Mouse (Mus musculus): ENCODE measurements around the gene Gm20388. TPM values are rescaled to one million over a fixed set of nuclear protein-coding genes. Genes with fewer than 3 reads are reported as not detected.
A peak's percentile ranks its signal among the peaks of the same experiment; 100 is the strongest.

Gm20388 gene
- polyA plus RNA-seq, 1 experiment from 2014 or later: 7.4 TPM

DNA sequence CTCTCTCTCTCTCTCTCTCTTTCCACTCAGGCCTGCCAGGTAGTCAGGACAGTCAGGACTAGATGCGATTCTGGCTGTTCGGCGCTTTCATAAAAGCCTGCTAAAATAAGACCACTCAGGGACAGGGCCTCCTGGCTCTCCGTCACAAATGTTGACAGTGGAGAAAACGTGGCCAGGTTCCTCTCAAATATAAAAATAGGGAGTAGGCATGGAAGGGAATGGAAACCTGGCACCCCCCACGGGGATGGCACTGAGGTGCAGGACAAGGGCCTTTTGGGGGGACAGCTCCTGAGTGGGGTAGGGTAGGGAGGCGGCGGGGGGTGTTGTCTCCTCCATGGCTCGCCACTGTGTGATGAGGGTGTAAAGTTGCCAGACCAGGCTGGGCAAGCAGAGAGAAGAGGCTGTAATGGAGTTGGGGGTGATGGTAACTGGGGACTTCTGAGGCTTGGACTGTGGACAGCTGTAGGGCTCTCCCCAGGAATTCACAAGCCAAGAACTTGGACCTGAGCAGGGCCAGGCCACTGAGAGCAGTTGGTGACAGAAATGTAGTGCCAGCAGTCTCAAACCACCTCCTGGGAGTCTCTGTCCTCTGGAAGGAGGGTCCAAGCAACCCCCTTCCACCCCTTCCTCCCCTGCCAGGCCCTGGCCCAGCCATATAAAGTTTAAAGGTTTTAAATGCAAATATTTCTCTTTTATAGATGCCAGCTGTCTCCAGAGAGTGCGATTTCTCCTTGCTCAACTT lies 621.3 kb downstream of the Gm20388 start:
- H3K4me2 ChIP-seq: peak overlapping the region; percentile 44
- H3K4me3 ChIP-seq (replicated peaks): no peak overlapping the region
- H3K27me3 ChIP-seq: peaks cover 13% of the 10 kb centered on the region; the same call in 1 of the 2 replicates
- H3K36me3 ChIP-seq: no peaks in the 10 kb centered on the region
- WGBS: 49% methylated on average over 10 of the region's 10 CpGs
- peak overlapping the region; percentile 61 for H3K27ac ChIP-seq
- H3K4me1 ChIP-seq: peaks cover 85% of the 10 kb centered on the region
- no peaks in the 10 kb centered on the region for H3K9me3 ChIP-seq (replicated peaks)
- no peak for ATAC-seq (replicated peaks; ENCODE audit: low FRiP score)
- no peak overlapping the region for H3K9ac ChIP-seq

DNA sequence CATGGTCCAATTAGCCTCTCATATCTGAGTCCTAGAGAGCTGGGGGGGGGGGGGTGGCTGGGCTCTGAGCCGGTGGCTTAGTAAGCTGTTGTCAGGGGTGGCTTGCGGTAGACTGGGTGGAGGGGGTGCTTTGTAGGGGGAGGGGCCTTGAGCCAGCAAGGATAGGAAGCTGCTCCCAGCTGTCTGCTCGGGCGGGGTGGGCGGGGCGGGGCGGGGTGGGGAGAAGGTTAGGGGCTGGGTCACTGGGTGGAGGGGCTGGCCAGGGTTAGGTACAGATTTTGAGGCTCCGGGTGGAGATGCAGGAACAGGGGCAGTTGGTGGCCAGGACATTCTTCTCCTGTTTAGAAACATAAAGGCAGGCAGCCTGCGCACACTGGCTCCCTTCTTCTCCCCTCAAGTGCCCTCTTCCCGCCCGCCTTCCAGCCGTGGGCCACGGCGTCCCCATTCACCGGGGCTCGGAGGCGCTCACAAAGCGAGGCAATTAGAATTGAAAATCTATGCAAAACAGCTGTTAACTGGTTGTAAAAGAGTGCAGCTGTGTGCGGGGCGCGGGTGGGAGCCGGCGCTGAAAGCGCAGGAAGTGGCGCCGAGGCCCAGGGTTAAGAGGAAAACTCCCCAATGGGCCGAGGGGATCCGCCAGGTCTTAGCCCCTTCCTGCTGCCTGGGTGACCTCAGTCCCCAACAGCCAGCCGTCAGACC lies 622.0 kb downstream of the Gm20388 start:
- peak overlapping the region; percentile 74 for H3K27ac ChIP-seq
- peaks cover 85% of the 10 kb centered on the region for H3K4me1 ChIP-seq
- no peak overlapping the region; the same call in 1 of the 2 replicates for H3K4me3 ChIP-seq (replicated peaks)
- no peaks in the 10 kb centered on the region for H3K36me3 ChIP-seq
- no peaks in the 10 kb centered on the region for H3K9me3 ChIP-seq (replicated peaks)
- peak overlapping the region; percentile 44 for H3K4me2 ChIP-seq
- no peak overlapping the region; the same call in 1 of the 2 replicates for H3K9ac ChIP-seq
- peaks cover 13% of the 10 kb centered on the region; the same call in 1 of the 2 replicates for H3K27me3 ChIP-seq
- no peak for ATAC-seq (replicated peaks; ENCODE audit: low FRiP score)
- WGBS: 5% methylated on average over 29 of the region's 29 CpGs

- H3K9me3 ChIP-seq (replicated peaks): no peaks in the 10 kb centered on the region
- H3K27ac ChIP-seq: peak overlapping the region; percentile 74
- no peaks in the 10 kb centered on the region for H3K36me3 ChIP-seq
- 47% methylated on average over 3 of the region's 3 CpGs for WGBS
- H3K27me3 ChIP-seq: peaks cover 13% of the 10 kb centered on the region; the same call in 1 of the 2 replicates
- no peak for ATAC-seq (replicated peaks; ENCODE audit: low FRiP score)
- peaks cover 85% of the 10 kb centered on the region for H3K4me1 ChIP-seq
- H3K4me2 ChIP-seq: peak overlapping the region; percentile 44; the same call in 1 of the 2 replicates
- no peak overlapping the region; the same call in 1 of the 2 replicates for H3K9ac ChIP-seq
- H3K4me3 ChIP-seq (replicated peaks): no peak overlapping the region; the same call in 1 of the 2 replicates
Observed at GRCm38 (mm10) chr8:120533380-120533779, 622.7 kb downstream of the Gm20388 start.

- WGBS: 41% methylated on average over 8 of the region's 8 CpGs
- no peak overlapping the region for H3K4me2 ChIP-seq
- no peak overlapping the region for H3K27ac ChIP-seq
Observed at GRCm38 (mm10) chr8:120534080-120534479, 623.4 kb downstream of the Gm20388 start.

DNA sequence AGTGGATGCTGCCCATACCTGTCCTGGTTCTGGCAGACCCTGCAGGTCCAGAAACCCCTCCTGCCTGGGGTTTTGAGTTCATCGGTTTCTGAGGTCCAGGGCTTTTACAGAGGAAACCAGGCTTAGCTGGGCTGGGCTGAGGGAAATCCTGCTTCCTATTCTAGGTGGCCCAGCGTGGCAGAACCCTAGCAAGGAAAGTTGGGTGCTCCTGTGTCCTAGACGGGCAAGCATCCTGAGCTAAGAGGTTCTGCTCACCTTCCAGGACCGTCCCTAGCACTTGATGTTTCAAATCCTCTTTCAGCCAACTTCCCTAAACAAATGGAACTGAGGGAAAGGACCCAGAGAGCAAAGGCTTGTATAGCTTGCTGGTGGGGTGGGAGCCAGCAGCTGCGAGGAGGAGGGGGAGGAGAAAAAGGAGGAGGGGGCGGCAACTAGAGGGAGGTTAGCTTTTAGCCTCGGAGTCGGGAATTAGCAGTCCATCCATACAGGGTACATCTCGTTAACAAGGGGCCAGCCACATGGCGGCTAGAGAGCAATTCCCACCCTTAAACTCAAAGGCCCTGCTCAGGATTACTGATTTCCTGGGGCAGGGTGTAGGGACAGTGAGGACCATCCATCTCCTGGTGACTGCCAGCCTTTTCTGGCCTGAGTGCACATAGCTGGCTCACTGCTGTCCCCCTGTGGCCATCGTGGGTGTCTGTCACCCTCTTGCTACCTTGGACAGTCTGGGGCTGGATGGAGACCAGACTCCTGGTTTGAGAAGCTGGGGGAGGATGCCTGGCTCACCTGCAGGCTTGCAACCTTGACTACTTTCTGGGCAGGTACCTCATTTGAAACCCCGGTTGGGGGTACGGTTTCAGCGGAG lies 624.1 kb downstream of the Gm20388 start:
- 12% methylated on average over 14 of the region's 14 CpGs for WGBS
- H3K4me2 ChIP-seq: peak overlapping the region; percentile 99
- no peak overlapping the region; the same call in 1 of the 2 replicates for H3K27ac ChIP-seq
- no peaks in the 10 kb centered on the region for H3K9me3 ChIP-seq (replicated peaks)
- peaks cover 88% of the 10 kb centered on the region for H3K4me1 ChIP-seq
- H3K9ac ChIP-seq: no peak overlapping the region
- H3K36me3 ChIP-seq: no peaks in the 10 kb centered on the region
- peak; percentile 52 for ATAC-seq (replicated peaks; ENCODE audit: low FRiP score)
- peaks cover 13% of the 10 kb centered on the region; the same call in 1 of the 2 replicates for H3K27me3 ChIP-seq
- no peak overlapping the region for H3K4me3 ChIP-seq (replicated peaks)

More at GRCm38 (mm10) chr8:120534080-120534479, 623.4 kb downstream of the Gm20388 start:
- Histone ChIP-seq H3K4me1 (peaks cover 85% of the 10 kb centered on the region), H3K9ac (no peak overlapping the region), H3K4me3 (replicated peaks) (no peak overlapping the region), H3K36me3 (no peaks in the 10 kb centered on the region), H3K27me3 (peaks cover 13% of the 10 kb centered on the region; the same call in 1 of the 2 replicates), H3K9me3 (replicated peaks) (no peaks in the 10 kb centered on the region)
- ATAC-seq (replicated peaks; ENCODE audit: low FRiP score): no peak

GRCm38 (mm10) chr8:120535452-120536305 lies 625.0 kb downstream of the Gm20388 start:
- Histone ChIP-seq H3K27ac (peak overlapping the region; percentile 95), H3K4me3 (replicated peaks) (peak overlapping the region; percentile 66), H3K9me3 (replicated peaks) (no peaks in the 10 kb centered on the region), H3K36me3 (no peaks in the 10 kb centered on the region), H3K27me3 (peaks cover 13% of the 10 kb centered on the region; the same call in 1 of the 2 replicates), H3K4me1 (peaks cover 97% of the 10 kb centered on the region), H3K9ac (peak overlapping the region; percentile 62), H3K4me2 (peak overlapping the region; percentile 99)
- WGBS: under 1% methylated on average over 77 of the region's 79 CpGs
- ATAC-seq (replicated peaks; ENCODE audit: low FRiP score): no peak

- H3K27me3 ChIP-seq: peaks cover 13% of the 10 kb centered on the region; the same call in 1 of the 2 replicates
- H3K4me2 ChIP-seq: peak overlapping the region; percentile 99
- H3K4me3 ChIP-seq (replicated peaks): peak overlapping the region; percentile 66
- H3K9me3 ChIP-seq (replicated peaks): no peaks in the 10 kb centered on the region
- H3K27ac ChIP-seq: peak overlapping the region; percentile 95
- WGBS: under 1% methylated on average over 57 of the region's 61 CpGs
- H3K9ac ChIP-seq: peak overlapping the region; percentile 62
- H3K4me1 ChIP-seq: peaks cover 98% of the 10 kb centered on the region
- ATAC-seq (replicated peaks; ENCODE audit: low FRiP score): peak; percentile 33
- no peaks in the 10 kb centered on the region for H3K36me3 ChIP-seq
Observed at GRCm38 (mm10) chr8:120536306-120537206, 625.9 kb downstream of the Gm20388 start.

DNA sequence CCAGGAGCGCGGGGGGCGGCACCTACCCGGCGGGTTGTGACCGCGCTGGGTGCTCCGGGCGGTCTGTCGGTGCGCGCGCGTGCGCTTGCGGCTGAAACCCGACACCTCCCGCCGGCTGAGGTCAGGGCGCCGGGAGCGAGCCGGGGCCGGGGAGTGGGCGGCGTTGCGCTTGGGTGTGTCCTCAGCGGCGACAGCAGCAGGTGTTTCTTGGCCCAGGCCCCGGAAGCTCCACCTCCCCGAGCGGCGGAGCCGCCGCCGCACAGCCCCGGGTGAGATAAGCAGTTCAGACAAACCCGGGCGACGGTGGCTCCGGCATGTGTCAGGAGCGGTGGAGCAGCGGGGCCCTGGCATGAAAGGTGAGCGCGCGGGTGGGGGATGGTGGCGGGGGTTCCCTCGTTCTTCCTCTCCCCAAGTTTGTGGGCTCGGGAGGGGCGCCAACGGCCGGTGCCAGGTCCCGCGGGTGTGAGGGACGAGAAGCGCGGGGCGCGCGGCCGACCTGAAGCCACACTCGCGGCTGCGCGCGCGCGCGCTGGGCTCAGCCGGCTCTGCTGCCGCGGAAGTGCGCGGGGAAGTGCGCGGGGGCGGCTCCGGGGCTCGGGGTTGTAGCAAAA lies 626.7 kb downstream of the Gm20388 start:
- Histone ChIP-seq H3K9ac (peak overlapping the region; percentile 62), H3K27me3 (peaks cover 13% of the 10 kb centered on the region; the same call in 1 of the 2 replicates), H3K36me3 (no peaks in the 10 kb centered on the region), H3K4me3 (replicated peaks) (peak overlapping the region; percentile 66), H3K4me2 (peak overlapping the region; percentile 99), H3K9me3 (replicated peaks) (no peaks in the 10 kb centered on the region), H3K4me1 (peaks cover 97% of the 10 kb centered on the region), H3K27ac (peak overlapping the region; percentile 95)
- under 1% methylated on average over 73 of the region's 79 CpGs for WGBS
- ATAC-seq (replicated peaks; ENCODE audit: low FRiP score): peak; percentile 67

DNA sequence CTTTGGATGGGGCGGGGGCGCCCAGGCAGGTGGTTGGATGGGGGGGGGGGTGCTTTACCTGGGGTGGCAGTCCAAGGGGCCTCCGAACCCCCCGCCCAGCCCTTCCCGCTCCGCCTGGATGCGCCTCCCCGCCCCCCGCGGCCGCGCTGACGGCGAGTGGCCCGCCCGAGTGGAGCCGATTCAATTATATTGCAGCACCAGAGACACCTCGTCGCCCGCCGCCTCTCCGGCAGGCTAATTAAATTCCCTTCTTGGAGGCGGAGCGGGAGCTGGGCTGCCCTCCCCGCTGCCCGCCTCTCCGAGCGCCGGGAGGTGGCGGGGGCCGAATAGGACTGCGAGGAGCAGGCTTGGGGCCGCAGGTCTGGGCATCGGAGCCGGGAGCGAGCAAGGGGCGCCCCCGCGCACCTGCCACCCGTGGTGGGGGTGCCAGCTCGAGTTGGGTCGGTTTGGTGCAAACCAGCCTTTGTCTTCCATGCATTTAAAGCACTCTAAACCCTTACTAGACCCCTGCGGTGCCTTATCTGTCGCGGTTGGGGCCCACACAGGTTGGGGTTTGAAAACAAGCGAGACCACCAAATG lies 627.3 kb downstream of the Gm20388 start:
- no peaks in the 10 kb centered on the region for H3K9me3 ChIP-seq (replicated peaks)
- H3K4me1 ChIP-seq: peaks cover 97% of the 10 kb centered on the region
- peaks cover 13% of the 10 kb centered on the region; the same call in 1 of the 2 replicates for H3K27me3 ChIP-seq
- H3K9ac ChIP-seq: peak overlapping the region; percentile 62
- H3K27ac ChIP-seq: peak overlapping the region; percentile 95
- WGBS: under 1% methylated on average over 44 of the region's 46 CpGs
- H3K4me3 ChIP-seq (replicated peaks): peak overlapping the region; percentile 66
- no peaks in the 10 kb centered on the region for H3K36me3 ChIP-seq
- peak overlapping the region; percentile 99 for H3K4me2 ChIP-seq
- peak; percentile 14; the same call in 1 of the 2 replicates for ATAC-seq (replicated peaks; ENCODE audit: low FRiP score)
